Mouse (Mus musculus) left cerebral cortex, adult 2 months (tissue): Measurements from ENCODE around the gene Zfp341. TPM values are rescaled to one million over a fixed set of nuclear protein-coding genes. Genes with fewer than 3 reads are reported as not detected.

Experiments
- DNase-seq, 2 experiments: peaks; one replicate each; pipeline ENCODE4 v3.0.0; 2021 to 2022; ENCODE audit warnings: low spot score in 2 of 2, mixed read lengths in 1 of 2; ENCODE audit errors: extremely low spot score in 1 of 2
- H3K27ac ChIP-seq: fragments of 200-600 bp; 2 replicates; pipeline ENCODE4 v1.8.1; 2022
- H3K4me3 ChIP-seq: fragments of 200-600 bp; 2 replicates; pipeline ENCODE4 v1.8.1; 2022
- CTCF ChIP-seq: fragments of 200-600 bp; IDR thresholded peaks from 2 replicates; pipeline ENCODE4 v1.8.1; 2022; ENCODE audit warnings: antibody characterized with exemption, mild to moderate bottlenecking, moderate library complexity
- intact Hi-C: fragments of 180-260 bp; cut with DNase I; formaldehyde crosslinking; loops from one replicate; pipeline ENCODE4 v1.15.1; 2025
- total RNA-seq, 2 experiments: library from RNA; stranded (reverse); gene quantifications; 2 replicates each; pipeline ENCODE4 v1.2.3; 2021

Zfp341 gene
- total RNA-seq, 2 experiments from 2014 or later, result 11.1 to 11.7 TPM

GRCm38 (mm10) chr2:154593025-154593424 is 20.1 kb upstream of the Zfp341 start:
- H3K4me3 ChIP-seq, result no peak overlapping the region
- intact Hi-C loops, result no loop called here
- TF ChIP-seq CTCF, result peak; percentile 57
- H3K27ac ChIP-seq, result no peak overlapping the region
- DNase-seq, result no peak

GRCm38 (mm10) chr2:154595775-154596174 is 17.3 kb upstream of the Zfp341 start:
- no peak for DNase-seq
- no peak overlapping the region for H3K27ac ChIP-seq
- TF ChIP-seq CTCF, result no peak
- H3K4me3 ChIP-seq, result no peak overlapping the region
- intact Hi-C loops, result no loop called here

GRCm38 (mm10) chr2:154597399-154597798 is 15.7 kb upstream of the Zfp341 start:
- H3K27ac ChIP-seq, result no peak overlapping the region
- intact Hi-C loops, result no loop called here
- no peak for TF ChIP-seq CTCF

GRCm38 (mm10) chr2:154600586-154600985 is 12.5 kb upstream of the Zfp341 start:
- Histone ChIP-seq H3K27ac (no peak overlapping the region), H3K4me3 (no peak overlapping the region)
- intact Hi-C loops, result no loop called here
- TF ChIP-seq CTCF, result no peak
- DNase-seq, result no peak

More at GRCm38 (mm10) chr2:154597399-154597798, 15.7 kb upstream of the Zfp341 start:
- no peak for DNase-seq
- no peak overlapping the region for H3K4me3 ChIP-seq

- H3K27ac ChIP-seq, result no peak overlapping the region
- no peak for DNase-seq
- TF ChIP-seq CTCF, result no peak
- H3K4me3 ChIP-seq, result no peak overlapping the region
- intact Hi-C loops, result no loop called here
Observed at GRCm38 (mm10) chr2:154601324-154601723, 11.8 kb upstream of the Zfp341 start.

GRCm38 (mm10) chr2:154603007-154603637 is 10.0 kb upstream of the Zfp341 start:
- Histone ChIP-seq H3K27ac (peak overlapping the region; percentile 83), H3K4me3 (peak overlapping the region; percentile 98)
- intact Hi-C loops, result no loop called here
- no peak for TF ChIP-seq CTCF
- DNase-seq, result no peak

- DNase-seq, result peak; percentile 99
- Histone ChIP-seq H3K4me3 (peak within 1 kb of the TSS; percentile 98), H3K27ac (peak within 1 kb of the TSS; percentile 83)
- intact Hi-C loops, result no loop called here
- TF ChIP-seq CTCF, result no peak
Observed at GRCm38 (mm10) chr2:154603638-154604153, 9.4 kb upstream of the Zfp341 start, which contains the start of gene Pxmp4. Gene Pxmp4, minus strand, starts transcription at chr2:154603708.

GRCm38 (mm10) chr2:154604156-154604555 is 8.9 kb upstream of the Zfp341 start:
- no peak for TF ChIP-seq CTCF
- H3K4me3 ChIP-seq, result peak overlapping the region; percentile 98
- no peak for DNase-seq
- intact Hi-C loops, result no loop called here
- H3K27ac ChIP-seq, result peak overlapping the region; percentile 52; the same call in 1 of the 2 replicates

GRCm38 (mm10) chr2:154606965-154607364 is 6.1 kb upstream of the Zfp341 start:
- intact Hi-C loops, result no loop called here
- no peak for TF ChIP-seq CTCF
- no peak for DNase-seq

GRCm38 (mm10) chr2:154609050-154609767 is 3.9 kb upstream of the Zfp341 start:
- intact Hi-C loops, result no loop called here
- no peak for TF ChIP-seq CTCF
- no peak for DNase-seq
- Histone ChIP-seq H3K4me3 (no peak overlapping the region), H3K27ac (no peak overlapping the region)

More at GRCm38 (mm10) chr2:154606965-154607364, 6.1 kb upstream of the Zfp341 start:
- H3K27ac ChIP-seq, result no peak overlapping the region
- H3K4me3 ChIP-seq, result no peak overlapping the region

GRCm38 (mm10) chr2:154614841-154615576 is 1.9 kb downstream of the Zfp341 start:
- Histone ChIP-seq H3K4me3 (no peak overlapping the region), H3K27ac (no peak overlapping the region)
- DNase-seq, result no peak
- no peak for TF ChIP-seq CTCF
- intact Hi-C loops, result no loop called here

GRCm38 (mm10) chr2:154615674-154616073 is 2.6 kb downstream of the Zfp341 start:
- no peak for TF ChIP-seq CTCF
- intact Hi-C loops, result no loop called here
- H3K27ac ChIP-seq, result no peak overlapping the region
- DNase-seq, result no peak
- no peak overlapping the region for H3K4me3 ChIP-seq
